Mouse (Mus musculus) kidney, postnatal 10 days (tissue): ENCODE data around the gene Ccdc6.

Experiments used
- DNase-seq: peaks from one replicate; pipeline ENCODE4 v3.0.0; 2021; ENCODE audit warnings: mixed read lengths

The Ccdc6 gene

GRCm38 (mm10) chr10:70096366-70097188 lies at the start of gene Ccdc6:
Gene Ccdc6 (plus strand): TSS chr10:70097121.
- DNase-seq: peak; percentile 93

- DNase-seq: no peak
These were observed 47.1 kb upstream of the Ccdc6 start for GRCm38 (mm10) chr10:70049771-70050170.

- DNase-seq: no peak
These were observed 41.6 kb upstream of the Ccdc6 start for GRCm38 (mm10) chr10:70055291-70055690.

GRCm38 (mm10) chr10:70057064-70057463 lies 39.9 kb upstream of the Ccdc6 start:
- DNase-seq: peak; percentile 63

GRCm38 (mm10) chr10:70060021-70060688 lies 36.8 kb upstream of the Ccdc6 start:
- peak; percentile 24 for DNase-seq

GRCm38 (mm10) chr10:70060689-70061081 lies 36.2 kb upstream of the Ccdc6 start:
- DNase-seq: peak; percentile 42

- DNase-seq: no peak
These were observed 32.9 kb upstream of the Ccdc6 start for GRCm38 (mm10) chr10:70063881-70064555.

- no peak for DNase-seq
These were observed 31.7 kb upstream of the Ccdc6 start for GRCm38 (mm10) chr10:70065191-70065590.

- no peak for DNase-seq
These were observed 30.3 kb upstream of the Ccdc6 start for GRCm38 (mm10) chr10:70066497-70067168.

GRCm38 (mm10) chr10:70067169-70068115 lies 29.5 kb upstream of the Ccdc6 start:
- DNase-seq: peak; percentile 21

GRCm38 (mm10) chr10:70069321-70069720 lies 27.6 kb upstream of the Ccdc6 start:
- no peak for DNase-seq

GRCm38 (mm10) chr10:70071334-70071733 lies 25.6 kb upstream of the Ccdc6 start:
- no peak for DNase-seq

GRCm38 (mm10) chr10:70077452-70077851 lies 19.5 kb upstream of the Ccdc6 start:
- DNase-seq: no peak

- no peak for DNase-seq
These were observed 16.0 kb upstream of the Ccdc6 start for GRCm38 (mm10) chr10:70080908-70081307.

GRCm38 (mm10) chr10:70081564-70082175 lies 15.3 kb upstream of the Ccdc6 start:
- peak; percentile 63 for DNase-seq

GRCm38 (mm10) chr10:70083241-70083640 lies 13.7 kb upstream of the Ccdc6 start:
- DNase-seq: no peak

- DNase-seq: no peak
These were observed 11.5 kb upstream of the Ccdc6 start for GRCm38 (mm10) chr10:70085256-70085961.

GRCm38 (mm10) chr10:70088788-70089187 lies 8.1 kb upstream of the Ccdc6 start:
- DNase-seq: no peak

GRCm38 (mm10) chr10:70091876-70092462 lies 5.0 kb upstream of the Ccdc6 start:
- DNase-seq: no peak

- no peak for DNase-seq
These were observed 3.1 kb upstream of the Ccdc6 start for GRCm38 (mm10) chr10:70093782-70094181.
